Mouse (Mus musculus) erythroblast, embryonic 14.5 days (primary cell): ENCODE measurements around the gene Dmd.

ENCODE experiments used
- GATA1 ChIP-seq: IDR thresholded peaks from 2 replicates; pipeline ENCODE4 v1.6.1; 2012; ENCODE audit warnings: low read length, inconsistent platforms, mixed read lengths
- TAL1 ChIP-seq: IDR thresholded peaks from 3 replicates; pipeline ENCODE4 v1.6.1; 2012; ENCODE audit warnings: low read length, inconsistent platforms, mixed read lengths

DNA sequence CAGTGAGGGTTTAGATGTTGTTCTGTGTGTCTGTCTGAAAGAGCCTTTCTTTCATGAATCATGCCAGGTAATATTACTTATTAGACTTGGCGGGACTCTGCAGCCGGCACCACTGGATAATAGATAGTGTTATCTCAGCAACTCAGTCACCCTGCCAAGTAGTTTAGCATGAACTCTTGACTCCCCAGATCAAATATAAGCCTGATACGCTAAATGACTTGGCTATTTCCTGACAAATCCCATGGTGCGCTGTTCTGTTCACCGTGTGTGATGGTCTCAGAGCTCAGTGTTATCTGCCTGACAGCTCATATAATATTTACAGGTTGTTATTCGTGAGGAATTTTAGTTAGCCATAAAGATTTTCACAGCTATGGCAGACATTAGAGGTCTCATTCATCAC is 2012.3 kb downstream of the Dmd start:
- TF ChIP-seq GATA1: no peak
- no peak for TF ChIP-seq TAL1
